Mouse (Mus musculus) CH12.LX (cell line): ENCODE results near the gene Coro6. TPM values are rescaled to one million over a fixed set of nuclear protein-coding genes. Genes with fewer than 3 reads are reported as not detected.

Experiments used
- DNase-seq: peaks from one replicate; pipeline ENCODE4 v3.0.0-alpha.2; 2013; ENCODE audit errors: extremely low read depth
- H3K27ac ChIP-seq: 2 replicates; pipeline ENCODE4 v1.5.1; 2012; ENCODE audit warnings: low read depth, mild to moderate bottlenecking, control low read depth, moderate library complexity; ENCODE audit not compliant: insufficient read depth
- H3K27me3 ChIP-seq: replicated peaks from 2 replicates; pipeline ENCODE3; 2012; ENCODE audit warnings: inconsistent platforms
- H3K36me3 ChIP-seq, 2 experiments: replicated peaks in 1 of 2; 2 replicates each; pipeline versions ENCODE3 to v1.6.1; 2012; ENCODE audit warnings: inconsistent platforms in 1 of 2, low read length in 1 of 2, mild to moderate bottlenecking in 1 of 2, mixed read lengths in 1 of 2, moderate library complexity in 1 of 2; ENCODE audit not compliant: control insufficient read depth in 1 of 2, insufficient read depth in 1 of 2
- H3K4me1 ChIP-seq, 2 experiments: 2 replicates each; pipeline ENCODE4 v1.6.1; 2012; ENCODE audit warnings: inconsistent platforms in 1 of 2, moderate library complexity in 1 of 2; ENCODE audit not compliant: insufficient read depth in 2 of 2, control insufficient read depth in 1 of 2
- H3K4me2 ChIP-seq: 2 replicates; pipeline ENCODE4 v1.6.1; 2012; ENCODE audit warnings: low read depth, mild to moderate bottlenecking, control low read depth; ENCODE audit not compliant: poor library complexity, insufficient read depth, severe bottlenecking
- H3K4me3 ChIP-seq, 3 experiments: fragments of 150-350 bp in 1 of 3; sonication (generic) in 1 of 3; replicated peaks in 1 of 3; 2 replicates each; pipeline versions ENCODE3 to v1.5.1; 2011 to 2012; ENCODE audit warnings: low read depth in 2 of 3, low read length in 2 of 3, mild to moderate bottlenecking in 2 of 3, moderate library complexity in 2 of 3, control low read depth in 1 of 3, improper control_type of control experiment in 1 of 3, inconsistent platforms in 1 of 3, mixed read lengths in 1 of 3; ENCODE audit not compliant: poor library complexity in 1 of 3
- H3K79me2 ChIP-seq: replicated peaks from 2 replicates; pipeline ENCODE4 v1.6.1; 2012; ENCODE audit warnings: mild to moderate bottlenecking, moderate library complexity; ENCODE audit not compliant: control insufficient read depth, poor library complexity, insufficient read depth, severe bottlenecking; ENCODE audit errors: extremely low read depth
- H3K9ac ChIP-seq: 2 replicates; pipeline ENCODE4 v1.6.1; 2012; ENCODE audit warnings: low read depth, mild to moderate bottlenecking, control low read depth, moderate library complexity; ENCODE audit not compliant: insufficient read depth
- H3K9me3 ChIP-seq: replicated peaks from 2 replicates; pipeline ENCODE3; 2012; ENCODE audit warnings: low read length, inconsistent platforms, mixed read lengths
- BHLHE40 ChIP-seq: IDR thresholded peaks from 2 replicates; pipeline ENCODE4 v1.6.1; 2011; ENCODE audit warnings: mild to moderate bottlenecking, low read depth, low read length, improper control_type of control experiment
- CHD2 ChIP-seq: IDR thresholded peaks from 2 replicates; pipeline ENCODE4 v1.6.1; 2011; ENCODE audit warnings: low read length, improper control_type of control experiment
- E2F4 ChIP-seq: IDR thresholded peaks from 2 replicates; pipeline ENCODE4 v1.6.1; 2011; ENCODE audit warnings: low read depth, low read length, improper control_type of control experiment; ENCODE audit not compliant: insufficient replicate concordance
- HCFC1 ChIP-seq: IDR thresholded peaks from 2 replicates; pipeline ENCODE4 v1.6.1; 2012; ENCODE audit warnings: low read depth, mild to moderate bottlenecking, inconsistent platforms, low read length, improper control_type of control experiment
- IRF4 ChIP-seq: IDR thresholded peaks from 2 replicates; pipeline ENCODE4 v1.6.1; 2014; ENCODE audit warnings: low read depth, mild to moderate bottlenecking, inconsistent platforms, low read length, improper control_type of control experiment
- KAT2A ChIP-seq: IDR thresholded peaks from 2 replicates; pipeline ENCODE4 v1.6.1; 2012; ENCODE audit warnings: low read length, improper control_type of control experiment, inconsistent platforms; ENCODE audit not compliant: insufficient replicate concordance
- MAFK ChIP-seq: IDR thresholded peaks from 2 replicates; pipeline ENCODE4 v1.6.1; 2011; ENCODE audit warnings: low read length, improper control_type of control experiment; ENCODE audit not compliant: insufficient replicate concordance
- MAX ChIP-seq: IDR thresholded peaks from 2 replicates; pipeline ENCODE4 v1.6.1; 2011; ENCODE audit warnings: low read length, improper control_type of control experiment
- MAZ ChIP-seq: IDR thresholded peaks from 2 replicates; pipeline ENCODE4 v1.6.1; 2012; ENCODE audit warnings: low read depth, mild to moderate bottlenecking, inconsistent platforms, low read length, improper control_type of control experiment, moderate library complexity
- MEF2A ChIP-seq: IDR thresholded peaks from 2 replicates; pipeline ENCODE4 v1.6.1; 2014; ENCODE audit warnings: low read depth, mild to moderate bottlenecking, inconsistent platforms, low read length, improper control_type of control experiment, borderline replicate concordance
- MYC ChIP-seq: IDR thresholded peaks from 2 replicates; pipeline ENCODE4 v1.6.1; 2011; ENCODE audit warnings: low read depth, mild to moderate bottlenecking, improper control_type of control experiment, low read length
- NELFE ChIP-seq: IDR thresholded peaks from 2 replicates; pipeline ENCODE4 v1.6.1; 2011; ENCODE audit warnings: low read depth, low read length, improper control_type of control experiment
- NRF1 ChIP-seq: IDR thresholded peaks from 2 replicates; pipeline ENCODE4 v1.6.1; 2014; ENCODE audit warnings: low read depth, mild to moderate bottlenecking, inconsistent platforms, low read length, improper control_type of control experiment, moderate library complexity
- PAX5 ChIP-seq: IDR thresholded peaks from 2 replicates; pipeline ENCODE4 v1.6.1; 2012; ENCODE audit warnings: low read length, inconsistent platforms, mixed read lengths
- POLR2A ChIP-seq: IDR thresholded peaks from 2 replicates; pipeline ENCODE4 v1.6.1; 2011; ENCODE audit warnings: low read depth, mild to moderate bottlenecking, improper control_type of control experiment, low read length
- POLR2AphosphoS2 ChIP-seq: IDR thresholded peaks from 2 replicates; pipeline ENCODE4 v1.6.1; 2011; ENCODE audit warnings: low read depth, low read length, improper control_type of control experiment
- RAD21 ChIP-seq: IDR thresholded peaks from 2 replicates; pipeline ENCODE4 v1.6.1; 2011; ENCODE audit warnings: low read depth, mild to moderate bottlenecking, low read length, improper control_type of control experiment, moderate library complexity
- RCOR1 ChIP-seq: conservative IDR thresholded peaks from 2 replicates; pipeline ENCODE4 v1.6.1; 2012; ENCODE audit warnings: low read depth, mild to moderate bottlenecking, inconsistent platforms, low read length, improper control_type of control experiment
- SIN3A ChIP-seq: IDR thresholded peaks from 2 replicates; pipeline ENCODE4 v1.6.1; 2012; ENCODE audit warnings: low read length, improper control_type of control experiment, inconsistent platforms
- SMC3 ChIP-seq: IDR thresholded peaks from 2 replicates; pipeline ENCODE4 v1.6.1; 2011; ENCODE audit warnings: low read depth, low read length, improper control_type of control experiment
- TCF12 ChIP-seq: IDR thresholded peaks from 2 replicates; pipeline ENCODE4 v1.6.1; 2014; ENCODE audit warnings: low read depth, mild to moderate bottlenecking, inconsistent platforms, low read length, improper control_type of control experiment
- UBTF ChIP-seq: IDR thresholded peaks from 2 replicates; pipeline ENCODE4 v1.6.1; 2012; ENCODE audit warnings: low read depth, mild to moderate bottlenecking, inconsistent platforms, low read length, improper control_type of control experiment, moderate library complexity
- USF1 ChIP-seq: IDR thresholded peaks from 2 replicates; pipeline ENCODE4 v1.6.1; 2014; ENCODE audit warnings: low read depth, mild to moderate bottlenecking, inconsistent platforms, low read length, improper control_type of control experiment
- USF2 ChIP-seq: conservative IDR thresholded peaks from 2 replicates; pipeline ENCODE4 v1.6.1; 2011; ENCODE audit warnings: low read depth, low read length, improper control_type of control experiment
- ZKSCAN1 ChIP-seq: IDR thresholded peaks from 2 replicates; pipeline ENCODE4 v1.6.1; 2012; ENCODE audit warnings: low read depth, inconsistent platforms, low read length, improper control_type of control experiment, borderline replicate concordance
- ZMIZ1 ChIP-seq: IDR thresholded peaks from 2 replicates; pipeline ENCODE4 v1.6.1; 2012; ENCODE audit warnings: low read depth, mild to moderate bottlenecking, inconsistent platforms, low read length, improper control_type of control experiment
- dilution Hi-C: fragments of 300-500 bp; cut with MboI; formaldehyde crosslinking; loops from 2 replicates; pipeline ENCODE4 v1.14.3; 2020; ENCODE audit warnings: low sequenced_read_pairs; ENCODE audit not compliant: extremely low pct_unique_long_range_greater_than_20kb, extremely low pct_ligation_motif_present
- in situ Hi-C: fragments of 300-500 bp; cut with MboI; formaldehyde crosslinking; loops from 3 replicates; pipeline ENCODE4 v1.14.3; 2019; ENCODE audit warnings: low sequenced_read_pairs, low pct_ligation_motif_present, low pct_unique_long_range_greater_than_20kb, mixed read lengths
- polyA plus RNA-seq: library from polyadenylated mRNA; unstranded; fragments of >175 nt; gene quantifications from 2 replicates; pipeline ENCODE4 v1.2.1, GENCODE M21; 2012; ENCODE audit warnings: low read depth; ENCODE audit not compliant: insufficient read length
- total RNA-seq, 2 experiments: library from RNA; depleted of rRNA; stranded (reverse); fragments of 300-350 nt in 1 of 2; fragments of >200 nt in 1 of 2; gene quantifications; 2 replicates each; pipeline ENCODE4 v1.2.3; 2012 to 2014

Coro6 gene
- total and polyA plus RNA-seq, 3 experiments = 0.25 to 0.39 TPM; not detected in 1

GRCm38 (mm10) chr11:77463786-77464185 lies 1.6 kb downstream of the Coro6 start:
- TF ChIP-seq RCOR1 (no peak), MAZ (no peak), UBTF (no peak), SMC3 (no peak), POLR2AphosphoS2 (no peak), MAFK (no peak), KAT2A (no peak), ZMIZ1 (no peak), ZKSCAN1 (no peak), NELFE (no peak), POLR2A (no peak)
- H3K9me3 ChIP-seq = no peaks in the 10 kb centered on the region
- no peaks in the 10 kb centered on the region for H3K79me2 ChIP-seq
- no peak for DNase-seq
- no peak overlapping the region for H3K4me2 ChIP-seq
- H3K4me3 ChIP-seq = no peak overlapping the region
- H3K27ac ChIP-seq = no peak overlapping the region
- peaks cover 0 to 2% of the 10 kb centered on the region in 2 experiments for H3K36me3 ChIP-seq
- in situ Hi-C loops (loop anchor here (25.0 kb wide), 1 partner anchor 476 kb away; the partner anchor contains the start of gene Slc6a4), dilution Hi-C loops (no loop called here)
- peaks cover 9 to 33% of the 10 kb centered on the region in 2 experiments for H3K4me1 ChIP-seq
- no peak overlapping the region for H3K9ac ChIP-seq
- peaks cover 52% of the 10 kb centered on the region for H3K27me3 ChIP-seq

- no peaks in the 10 kb centered on the region for H3K79me2 ChIP-seq
- dilution Hi-C loops (no loop called here), in situ Hi-C loops (loop anchor here (25.0 kb wide), 1 partner anchor 477 kb away; the partner anchor contains the start of gene Slc6a4)
- H3K36me3 ChIP-seq = no peaks in the 10 kb centered on the region
- H3K27me3 ChIP-seq = peaks cover 52% of the 10 kb centered on the region
- H3K27ac ChIP-seq = no peak overlapping the region
- H3K9me3 ChIP-seq = no peaks in the 10 kb centered on the region
- TF ChIP-seq MEF2A = no peak
- no peak for TF ChIP-seq MAZ
- TF ChIP-seq E2F4 = no peak
- TF ChIP-seq POLR2AphosphoS2 = no peak
- no peak for TF ChIP-seq PAX5
- no peak for TF ChIP-seq USF1
- TF ChIP-seq MYC = no peak
- TF ChIP-seq HCFC1 = no peak
- TF ChIP-seq IRF4 = no peak
- TF ChIP-seq KAT2A = no peak
- TF ChIP-seq RAD21 = no peak
- no peak for TF ChIP-seq MAX
- no peak for TF ChIP-seq CHD2
- no peak for TF ChIP-seq USF2
- no peak for TF ChIP-seq TCF12
- no peak for TF ChIP-seq SIN3A
- no peak for TF ChIP-seq BHLHE40
- TF ChIP-seq NRF1 = no peak
- TF ChIP-seq, all 38 proteins: peak for 0
- Histone ChIP-seq H3K4me2 (no peak overlapping the region), H3K4me3 (no peak overlapping the region), H3K4me1 (peaks cover 9 to 31% of the 10 kb centered on the region in 2 experiments), H3K9ac (no peak overlapping the region)
- DNase-seq = no peak
Measured at GRCm38 (mm10) chr11:77464684-77465083, 2.5 kb downstream of the Coro6 start.
